Mouse (Mus musculus) ovary, postnatal 14 days (tissue): ENCODE data around the gene Gm10837.

Experiments
- DNase-seq: peaks from one replicate; pipeline ENCODE4 v3.0.0; 2022; ENCODE audit warnings: low spot score

The Gm10837 gene

GRCm38 (mm10) chr14:122534017-122534924 lies 43.9 kb downstream of the Gm10837 start, which contains the start of gene Pcca:
Gene Pcca, plus strand, starts transcription at chr14:122534324.
- peak; percentile 91 for DNase-seq

GRCm38 (mm10) chr14:122535986-122536385 lies 45.6 kb downstream of the Gm10837 start:
- DNase-seq, result no peak
